Mouse (Mus musculus) myocyte (in vitro differentiated cells): Measurements from ENCODE around the gene Sec22b. TPM values are rescaled to one million over a fixed set of nuclear protein-coding genes. Genes with fewer than 3 reads are reported as not detected.

Source experiments
- H3K27me3 ChIP-seq: one replicate; pipeline ENCODE4 v1.6.1; 2011; ENCODE audit not compliant: control insufficient read depth, insufficient read depth, insufficient read length
- H3K36me3 ChIP-seq: one replicate; pipeline ENCODE4 v1.6.1; 2011; ENCODE audit not compliant: control insufficient read depth, insufficient read depth
- H3K4me2 ChIP-seq: one replicate; pipeline ENCODE4 v1.6.1; 2011; ENCODE audit warnings: low read depth, control low read depth
- H3K4me3 ChIP-seq: one replicate; pipeline ENCODE4 v1.5.1; 2011; ENCODE audit warnings: mild to moderate bottlenecking, control low read depth, moderate library complexity
- H3K79me2 ChIP-seq: one replicate; pipeline ENCODE4 v1.6.1; 2011; ENCODE audit not compliant: control insufficient read depth, insufficient read depth
- H3ac ChIP-seq: one replicate; pipeline ENCODE4 v1.6.1; 2011; ENCODE audit not compliant: control insufficient read depth, insufficient read length
- CEBPB ChIP-seq: IDR thresholded peaks from 2 replicates; pipeline ENCODE4 v1.6.1; 2011; ENCODE audit warnings: mild to moderate bottlenecking, moderate library complexity; ENCODE audit not compliant: poor library complexity, insufficient read depth, severe bottlenecking
- E2F4 ChIP-seq: IDR thresholded peaks from one replicate; pipeline ENCODE4 v1.6.1; 2011; ENCODE audit warnings: mild to moderate bottlenecking, control low read depth, moderate library complexity; ENCODE audit not compliant: insufficient read depth
- MAX ChIP-seq: IDR thresholded peaks from one replicate; pipeline ENCODE4 v1.6.1; 2011; ENCODE audit warnings: low read depth, mild to moderate bottlenecking, control low read depth
- MYOD1 ChIP-seq, 3 experiments: IDR thresholded peaks; one replicate each; pipeline ENCODE4 v1.6.1; 2011; ENCODE audit warnings: control low read depth in 2 of 3, low read depth in 2 of 3, mild to moderate bottlenecking in 2 of 3, moderate library complexity in 1 of 3; ENCODE audit not compliant: insufficient read length in 2 of 3, control insufficient read depth in 1 of 3
- MYOG ChIP-seq, 3 experiments: IDR thresholded peaks; one replicate each; pipeline ENCODE4 v1.6.1; 2011; ENCODE audit warnings: control low read depth in 2 of 3, low read depth in 2 of 3, mild to moderate bottlenecking in 2 of 3; ENCODE audit not compliant: insufficient read length in 2 of 3, control insufficient read depth in 1 of 3, insufficient read depth in 1 of 3
- POLR2A ChIP-seq: IDR thresholded peaks from one replicate; pipeline ENCODE4 v1.6.1; 2011; ENCODE audit warnings: low read depth, mild to moderate bottlenecking, control low read depth, moderate library complexity; ENCODE audit not compliant: insufficient read length
- POLR2AphosphoS2 ChIP-seq: IDR thresholded peaks from one replicate; pipeline ENCODE4 v1.6.1; 2011; ENCODE audit warnings: low read depth, control low read depth; ENCODE audit not compliant: insufficient read length
- REST ChIP-seq: IDR thresholded peaks from one replicate; pipeline ENCODE4 v1.6.1; 2011; ENCODE audit warnings: mild to moderate bottlenecking, control low read depth, moderate library complexity; ENCODE audit not compliant: insufficient read depth, insufficient read length
- SRF ChIP-seq: IDR thresholded peaks from one replicate; pipeline ENCODE4 v1.6.1; 2011; ENCODE audit warnings: low read depth; ENCODE audit not compliant: control insufficient read depth, insufficient read length
- TCF12 ChIP-seq: IDR thresholded peaks from one replicate; pipeline ENCODE4 v1.6.1; 2011; ENCODE audit warnings: mild to moderate bottlenecking, control low read depth; ENCODE audit not compliant: poor library complexity, insufficient read depth, severe bottlenecking
- TCF3 ChIP-seq: IDR thresholded peaks from one replicate; pipeline ENCODE4 v1.6.1; 2011; ENCODE audit warnings: low read depth, control low read depth; ENCODE audit not compliant: insufficient read length
- USF1 ChIP-seq: IDR thresholded peaks from one replicate; pipeline ENCODE4 v1.6.1; 2011; ENCODE audit warnings: low read depth, mild to moderate bottlenecking, control low read depth, moderate library complexity
- polyA plus RNA-seq: library from polyadenylated mRNA; unstranded; fragments of >200 nt; fragmentation: generic; extraction: Trizol; gene quantifications from one replicate; pipeline ENCODE4 v1.2.1, GENCODE M21; 2012; ENCODE audit warnings: missing spikeins

The Sec22b gene
- polyA plus RNA-seq, 1 experiment, result 55.6 TPM

DNA sequence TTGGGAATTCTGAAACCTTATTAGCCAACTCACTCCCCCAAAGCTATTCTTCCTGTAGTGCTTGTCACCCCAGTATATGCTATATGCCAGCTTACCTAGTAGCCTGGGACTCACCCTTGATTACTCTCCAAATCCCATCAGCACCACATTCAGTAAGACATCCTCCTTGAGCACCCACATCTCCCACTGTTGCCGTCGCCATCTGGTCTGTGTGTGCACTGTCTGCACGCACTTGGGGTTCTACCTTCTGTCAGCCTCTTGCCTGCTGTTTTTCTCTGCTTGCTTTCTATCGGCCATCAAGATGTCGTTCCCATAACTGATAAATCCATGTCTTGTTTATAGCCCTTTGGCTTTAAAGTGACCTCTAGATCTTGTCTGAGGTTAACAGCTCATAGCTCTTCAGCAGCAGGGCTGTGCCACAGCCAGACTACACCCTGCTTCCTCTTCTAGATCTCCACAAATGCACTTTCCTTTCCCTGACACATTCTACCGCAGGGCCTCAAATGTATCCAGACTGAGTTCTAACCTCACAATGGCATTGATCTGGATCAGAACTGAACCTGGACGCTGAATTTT, 30.4 kb downstream of the Sec22b start:
- Histone ChIP-seq H3K4me3 (no peak overlapping the region), H3K36me3 (no peaks in the 10 kb centered on the region), H3K4me2 (no peak overlapping the region), H3K27me3 (no peaks in the 10 kb centered on the region), H3K79me2 (no peaks in the 10 kb centered on the region), H3ac (no peak overlapping the region)
- TF ChIP-seq USF1, result no peak

GRCm38 (mm10) chr3:97932131-97932530, 31.1 kb downstream of the Sec22b start:
- no peak overlapping the region for H3ac ChIP-seq
- no peak overlapping the region for H3K4me3 ChIP-seq
- H3K4me2 ChIP-seq, result no peak overlapping the region
- H3K79me2 ChIP-seq, result no peaks in the 10 kb centered on the region
- H3K27me3 ChIP-seq, result no peaks in the 10 kb centered on the region
- H3K36me3 ChIP-seq, result no peaks in the 10 kb centered on the region
- TF ChIP-seq REST, result no peak
- TF ChIP-seq CEBPB, result no peak
- TF ChIP-seq MYOG (IDR thresholded peaks at IDR 0.05; ENCODE audit: control insufficient read depth in 1 of 3, insufficient read depth in 1 of 3, insufficient read length in 2 of 3, low read depth in 2 of 3), result no peak
- TF ChIP-seq MYOD1 (IDR thresholded peaks at IDR 0.05; ENCODE audit: control insufficient read depth in 1 of 3, insufficient read length in 2 of 3, low read depth in 2 of 3), result no peak
- no peak for TF ChIP-seq POLR2AphosphoS2
- TF ChIP-seq POLR2A, result no peak
- no peak for TF ChIP-seq TCF3
- no peak for TF ChIP-seq TCF12
- no peak for TF ChIP-seq SRF
- no peak for TF ChIP-seq USF1
- TF ChIP-seq E2F4, result no peak
- TF ChIP-seq MAX, result no peak

- Histone ChIP-seq H3K79me2 (no peaks in the 10 kb centered on the region), H3K4me2 (no peak overlapping the region), H3ac (no peak overlapping the region), H3K36me3 (no peaks in the 10 kb centered on the region), H3K27me3 (no peaks in the 10 kb centered on the region), H3K4me3 (no peak overlapping the region)
- TF ChIP-seq MYOD1 (IDR thresholded peaks at IDR 0.05; ENCODE audit: control insufficient read depth in 1 of 3, insufficient read length in 2 of 3, low read depth in 2 of 3) (no peak), REST (no peak), POLR2AphosphoS2 (no peak), TCF3 (no peak), E2F4 (no peak), TCF12 (no peak), CEBPB (no peak), MYOG (IDR thresholded peaks at IDR 0.05; ENCODE audit: control insufficient read depth in 1 of 3, insufficient read depth in 1 of 3, insufficient read length in 2 of 3, low read depth in 2 of 3) (no peak), USF1 (no peak), SRF (no peak), POLR2A (no peak), MAX (no peak)
Measured at GRCm38 (mm10) chr3:97932771-97933170, 31.8 kb downstream of the Sec22b start.

DNA sequence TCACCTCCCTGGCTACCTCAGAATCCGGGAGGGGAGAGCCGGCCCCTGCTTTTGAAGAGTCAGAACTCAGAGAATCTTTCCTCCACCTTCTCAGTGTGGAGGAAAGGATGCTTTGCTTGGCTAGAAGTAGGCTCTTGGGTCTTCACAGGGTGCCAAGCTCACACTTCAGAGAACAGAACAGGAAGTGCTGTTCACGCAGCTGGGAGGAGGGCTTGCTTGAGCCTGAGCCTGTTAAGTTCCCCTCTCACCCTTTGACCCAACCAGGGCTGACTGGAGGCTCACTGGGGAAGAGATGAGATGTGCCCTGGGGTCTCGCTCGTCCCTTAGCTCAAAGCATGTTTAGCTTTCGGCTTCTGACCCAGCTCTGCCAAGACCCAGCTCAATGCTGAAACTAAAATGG, 32.3 kb downstream of the Sec22b start:
- no peak overlapping the region for H3ac ChIP-seq
- H3K36me3 ChIP-seq, result no peaks in the 10 kb centered on the region
- H3K79me2 ChIP-seq, result no peaks in the 10 kb centered on the region
- TF ChIP-seq POLR2AphosphoS2 (no peak), REST (no peak), SRF (no peak), MAX (no peak), TCF12 (no peak), POLR2A (no peak), MYOG (IDR thresholded peaks at IDR 0.05; ENCODE audit: control insufficient read depth in 1 of 3, insufficient read depth in 1 of 3, insufficient read length in 2 of 3, low read depth in 2 of 3) (no peak), USF1 (no peak), MYOD1 (IDR thresholded peaks at IDR 0.05; ENCODE audit: control insufficient read depth in 1 of 3, insufficient read length in 2 of 3, low read depth in 2 of 3) (no peak), E2F4 (no peak), CEBPB (no peak), TCF3 (no peak)
- H3K4me2 ChIP-seq, result no peak overlapping the region
- no peaks in the 10 kb centered on the region for H3K27me3 ChIP-seq
- no peak overlapping the region for H3K4me3 ChIP-seq

DNA sequence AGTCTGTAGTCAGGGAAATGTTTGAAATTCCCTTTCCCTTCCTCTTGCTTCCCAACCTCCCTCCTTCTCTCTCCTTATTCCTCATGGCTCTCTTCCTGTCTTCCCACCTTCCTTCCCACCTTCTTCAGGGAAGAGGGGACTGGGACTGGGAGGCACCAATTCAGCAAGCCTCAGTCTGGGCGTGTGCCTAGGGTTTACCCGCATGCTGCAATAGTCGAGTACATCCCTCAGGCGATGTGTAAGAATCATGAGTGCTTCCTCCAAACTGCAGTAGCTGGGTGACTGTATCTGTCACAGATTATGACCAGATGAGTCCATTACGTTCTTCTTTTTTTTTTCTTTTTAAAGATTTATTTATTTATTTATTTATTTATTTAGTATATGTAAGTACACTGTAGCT, 32.8 kb downstream of the Sec22b start:
- no peaks in the 10 kb centered on the region for H3K36me3 ChIP-seq
- no peak overlapping the region for H3K4me2 ChIP-seq
- no peak overlapping the region for H3K4me3 ChIP-seq
- no peaks in the 10 kb centered on the region for H3K79me2 ChIP-seq
- no peak overlapping the region for H3ac ChIP-seq
- TF ChIP-seq MYOD1 (IDR thresholded peaks at IDR 0.05; ENCODE audit: control insufficient read depth in 1 of 3, insufficient read length in 2 of 3, low read depth in 2 of 3), result no peak
- TF ChIP-seq REST, result no peak
- no peak for TF ChIP-seq USF1
- TF ChIP-seq TCF3, result no peak
- TF ChIP-seq E2F4, result no peak
- TF ChIP-seq POLR2AphosphoS2, result no peak
- no peak for TF ChIP-seq SRF
- no peak for TF ChIP-seq POLR2A
- no peak for TF ChIP-seq CEBPB
- no peak for TF ChIP-seq MAX
- H3K27me3 ChIP-seq, result no peaks in the 10 kb centered on the region
